Mouse (Mus musculus) frontal cortex, adult (tissue): ENCODE measurements at regions not wholly inside any gene's neighbourhood (a gene's known extent, or its start where the extent isn't known, plus 50 kb on each side); places are given as distances from the start of the nearest gene placed in this dataset.
"Not testable (repeated sequence)": the region's sequence is repeated elsewhere in the genome, so short reads cannot be mapped to it uniquely, and the experiment has no call there.

Experiments used
- ATAC-seq: cut with Nextera tagmentation; 2 replicates; pipeline ENCODE4 v1.9.2; 2017; ENCODE audit warnings: mild to moderate bottlenecking, moderate library complexity, mixed read lengths; ENCODE audit not compliant: low TSS enrichment

DNA sequence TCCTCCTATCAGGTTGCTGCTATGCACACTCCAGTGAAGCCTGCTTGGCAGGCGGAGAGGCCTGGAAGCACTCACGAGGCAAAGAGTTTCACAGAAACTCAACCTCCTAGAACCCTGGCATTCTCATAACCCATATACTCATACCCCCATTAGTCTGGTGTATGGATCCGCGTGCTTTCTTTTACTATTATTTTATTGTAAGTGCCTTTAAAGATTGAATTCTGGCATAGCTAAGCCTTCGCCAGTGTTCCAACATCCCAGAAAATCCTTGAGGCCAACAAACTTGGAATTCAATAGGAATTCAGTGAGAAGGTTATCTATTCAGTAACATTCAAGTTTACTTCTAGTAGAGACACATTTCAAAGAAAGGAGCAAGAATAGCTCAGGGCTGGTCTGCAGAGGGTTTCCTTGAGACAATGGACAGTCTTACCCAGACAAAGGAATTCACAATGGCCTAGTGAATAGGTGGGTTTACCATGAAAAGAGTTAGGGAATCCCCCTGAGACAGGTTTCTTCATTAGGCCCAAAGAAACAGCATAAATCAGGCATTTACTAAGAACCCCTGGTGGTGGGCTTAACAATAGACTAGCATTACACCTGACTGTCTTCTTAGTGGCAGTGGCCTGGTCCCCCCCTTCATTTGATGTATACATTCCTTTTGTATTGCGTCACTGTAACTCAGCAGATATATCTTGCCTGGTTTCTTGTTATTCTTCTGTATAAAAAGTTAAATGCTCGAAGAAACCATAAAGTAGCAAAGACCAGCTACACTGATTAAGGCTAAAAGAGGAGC is 80.8 kb upstream of the Gm15446 start:
- not testable (repeated sequence) for ATAC-seq

GRCm38 (mm10) chr5:109844236-109844635 is 79.0 kb upstream of the Gm15446 start:
- not testable (repeated sequence) for ATAC-seq

GRCm38 (mm10) chr5:109844753-109845186 is 78.4 kb upstream of the Gm15446 start:
- no peak for ATAC-seq

DNA sequence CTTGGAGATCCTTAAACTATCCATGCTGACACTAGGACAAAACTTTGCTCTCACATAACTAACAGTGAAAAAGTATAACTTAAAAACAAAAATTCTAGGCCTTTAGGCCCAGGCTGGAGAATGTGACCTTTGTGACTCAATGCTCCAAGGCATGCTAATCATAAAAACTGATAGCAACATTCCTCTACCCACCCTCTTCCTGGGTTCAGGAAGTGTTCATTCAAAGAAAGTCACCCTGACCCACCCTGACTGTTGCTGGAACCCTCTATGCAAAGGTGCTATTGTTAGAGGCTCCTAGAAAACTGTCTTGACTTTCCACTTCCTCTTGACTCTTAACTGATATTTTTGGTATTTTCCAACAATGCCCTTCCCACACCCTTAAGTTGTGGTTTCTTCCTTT is 72.0 kb upstream of the Gm15446 start:
- not testable (repeated sequence) for ATAC-seq

- ATAC-seq = no peak
These were observed 62.8 kb upstream of the Gm15446 start for GRCm38 (mm10) chr5:109860402-109860801.

- not testable (repeated sequence) for ATAC-seq
These were observed 58.7 kb upstream of the Gm15446 start for GRCm38 (mm10) chr5:109864517-109864916.

DNA sequence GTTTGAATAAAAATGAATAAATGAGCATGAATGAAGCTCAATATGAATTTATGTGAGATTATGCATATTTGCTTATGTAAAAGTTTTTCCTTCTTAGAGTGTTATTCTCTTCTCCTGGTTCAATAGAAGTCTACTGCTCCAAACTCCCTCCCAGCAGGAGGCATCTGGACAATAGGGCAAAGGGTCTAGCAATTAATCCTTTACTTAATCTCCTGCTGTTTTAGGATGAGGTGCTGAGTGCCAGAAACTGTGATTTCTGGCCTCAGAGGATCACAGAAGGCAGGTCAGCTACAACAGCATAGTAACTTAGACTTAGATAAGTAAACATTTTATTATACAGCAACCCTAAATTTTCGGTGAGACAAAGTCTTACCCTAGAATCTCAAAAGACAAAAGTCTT is 57.6 kb upstream of the Gm15446 start:
- no peak for ATAC-seq

GRCm38 (mm10) chr5:109866337-109867126 is 56.7 kb upstream of the Gm15446 start:
- peak; percentile 100 for ATAC-seq

DNA sequence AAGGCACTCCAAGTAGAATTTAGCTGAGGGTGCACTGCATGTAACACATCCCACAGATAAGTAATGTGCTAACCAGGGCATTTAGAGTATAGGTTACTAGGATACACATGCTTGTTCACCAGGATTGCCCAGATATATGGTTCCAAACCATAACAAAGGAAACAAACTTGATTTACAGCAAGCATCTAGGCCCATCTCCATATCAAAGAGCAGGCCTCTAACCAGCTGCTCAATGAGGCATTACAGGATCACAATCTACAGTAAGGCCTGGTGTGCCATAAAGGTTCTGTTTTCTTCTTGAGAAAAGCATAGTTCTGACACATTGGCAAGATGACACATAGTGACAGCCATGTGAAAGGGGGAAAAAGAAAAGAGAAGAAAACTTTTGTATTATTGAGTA is 56.0 kb upstream of the Gm15446 start:
- not testable (repeated sequence) for ATAC-seq
